Mouse (Mus musculus) lung, adult 10 weeks (tissue): Measurements from ENCODE around the gene Susd6. TPM values are rescaled to one million over a fixed set of nuclear protein-coding genes. Genes with fewer than 3 reads are reported as not detected.

Source experiments
- polyA plus RNA-seq: library from polyadenylated mRNA; stranded (reverse); fragments of 350-450 nt; fragmentation: Illumina TruSeq; extraction: RNeasy Lipid Tissue Mini Kit (QIAGEN cat#74804); gene quantifications from one replicate; pipeline ENCODE4 v1.2.3, GENCODE M21; 2014; ENCODE audit warnings: low read depth, low replicate concordance; ENCODE audit not compliant: insufficient read depth

Gene Susd6
- polyA plus RNA-seq, result 30.4 TPM

GRCm38 (mm10) chr12:80789849-80790694 is at the start of gene Susd6:
Gene Susd6 (plus strand): TSS chr12:80790510.

DNA sequence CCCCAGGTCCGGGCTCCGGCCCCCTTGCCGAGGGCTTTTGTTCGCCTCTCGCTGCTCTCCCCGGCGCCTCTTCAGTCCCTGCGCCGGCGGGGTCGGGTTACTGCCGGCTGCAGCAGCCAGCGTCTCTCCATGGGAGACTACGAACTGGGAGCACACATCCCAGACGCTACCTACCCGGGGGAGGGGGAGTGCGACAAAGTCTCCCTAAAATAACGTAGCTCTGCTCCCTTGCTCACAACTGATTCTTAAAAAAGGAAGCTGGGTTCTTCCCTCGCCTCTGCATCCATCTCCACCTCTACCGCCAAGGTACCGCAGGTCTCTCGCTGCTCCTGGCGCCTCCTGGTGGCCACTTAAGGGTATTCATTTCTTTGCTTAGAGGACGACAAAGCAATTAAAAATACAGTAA is 29.9 kb upstream of the Susd6 start, which contains the start of gene Ccdc177:
TSS of gene Ccdc177 (minus strand) at position 292 of the 406 bp plus-strand sequence.

Other genes with a start within 250 kb of the Susd6 start
- 15.0 TPM for gene Slc39a9, start 146.6 kb upstream of the Susd6 start, polyA plus RNA-seq
- 87.1 TPM for gene Erh, start 146.2 kb upstream of the Susd6 start, polyA plus RNA-seq
- gene Plekhd1, start 97.9 kb upstream of the Susd6 start, polyA plus RNA-seq, result 7.1 TPM
- gene Ccdc177, start 29.8 kb upstream of the Susd6 start, polyA plus RNA-seq, result not detected
- 215 TPM for gene Srsf5, start 155.0 kb downstream of the Susd6 start, polyA plus RNA-seq
- gene Slc10a1, start 178.2 kb downstream of the Susd6 start, polyA plus RNA-seq, result not detected
- gene Smoc1, start 236.3 kb downstream of the Susd6 start, polyA plus RNA-seq, result 4.0 TPM